Mouse (Mus musculus): Measurements from ENCODE around the gene Ssbp1.

GRCm38 (mm10) chr6:40479705-40480104 lies 8.6 kb downstream of the Ssbp1 start:
- TF ChIP-seq CTCF (conservative IDR thresholded peaks at IDR 0.05; ENCODE audit: low read length) (no peak; the same call in 1 of the 2 replicates), POU5F1 (IDR thresholded peaks at IDR 0.05; ENCODE audit: borderline replicate concordance, low read length) (no peak), NANOG (IDR thresholded peaks at IDR 0.05; ENCODE audit: borderline replicate concordance, low read length) (no peak)

Measured in E14TG2a.4 (cell line).